Mouse (Mus musculus) olfactory bulb, adult 2 months (tissue): ENCODE measurements around the gene Egfl8.

Experiments used
- CTCF ChIP-seq: fragments of 200-500 bp; IDR thresholded peaks from 2 replicates; pipeline ENCODE4 v1.5.1; 2012; ENCODE audit warnings: low read depth, mild to moderate bottlenecking, low read length, moderate library complexity; ENCODE audit not compliant: insufficient read depth
- POLR2A ChIP-seq: fragments of 200-500 bp; IDR thresholded peaks from 2 replicates; pipeline ENCODE4 v1.6.1; 2012; ENCODE audit warnings: mild to moderate bottlenecking, low read depth, low read length, moderate library complexity; ENCODE audit not compliant: insufficient read depth

- TF ChIP-seq CTCF: no peak
- TF ChIP-seq POLR2A: no peak
These were observed 38.6 kb upstream of the Egfl8 start for GRCm38 (mm10) chr17:34654392-34654791.
